Mouse (Mus musculus): ENCODE measurements around the gene Gpr1.

Gpr1 gene

GRCm38 (mm10) chr1:63214271-63214558, at the start of gene Gpr1:
Gene Gpr1, minus strand, starts transcription at chr1:63214543.
- no peak for DNase-seq (ENCODE audit: low read depth)

GRCm38 (mm10) chr1:63263671-63264070, 49.3 kb upstream of the Gpr1 start:
- DNase-seq (ENCODE audit: low read depth), result no peak

GRCm38 (mm10) chr1:63261041-63261590, 46.8 kb upstream of the Gpr1 start:
- DNase-seq (ENCODE audit: low read depth), result no peak

GRCm38 (mm10) chr1:63260742-63261033, 46.3 kb upstream of the Gpr1 start:
- no peak for DNase-seq (ENCODE audit: low read depth)

- DNase-seq (ENCODE audit: low read depth), result no peak
Measured at GRCm38 (mm10) chr1:63259916-63260741, 45.8 kb upstream of the Gpr1 start.

GRCm38 (mm10) chr1:63259271-63259830, 45.0 kb upstream of the Gpr1 start:
- DNase-seq (ENCODE audit: low read depth), result no peak

- DNase-seq (ENCODE audit: low read depth), result no peak
Measured at GRCm38 (mm10) chr1:63258501-63258900, 44.2 kb upstream of the Gpr1 start.

- DNase-seq (ENCODE audit: low read depth), result no peak
Measured at GRCm38 (mm10) chr1:63256083-63256482, 41.7 kb upstream of the Gpr1 start.

GRCm38 (mm10) chr1:63255101-63255500, 40.8 kb upstream of the Gpr1 start:
- no peak for DNase-seq (ENCODE audit: low read depth)

- no peak for DNase-seq (ENCODE audit: low read depth)
Measured at GRCm38 (mm10) chr1:63253291-63253690, 38.9 kb upstream of the Gpr1 start.

- DNase-seq (ENCODE audit: low read depth), result no peak
Measured at GRCm38 (mm10) chr1:63252351-63253209, 38.2 kb upstream of the Gpr1 start.

GRCm38 (mm10) chr1:63249261-63249660, 34.9 kb upstream of the Gpr1 start:
- DNase-seq (ENCODE audit: low read depth), result no peak

GRCm38 (mm10) chr1:63248360-63248851, 34.1 kb upstream of the Gpr1 start:
- no peak for DNase-seq (ENCODE audit: low read depth)

GRCm38 (mm10) chr1:63247831-63248359, 33.6 kb upstream of the Gpr1 start:
- no peak for DNase-seq (ENCODE audit: low read depth)

- no peak for DNase-seq (ENCODE audit: low read depth)
Measured at GRCm38 (mm10) chr1:63246862-63247521, 32.6 kb upstream of the Gpr1 start.

- DNase-seq (ENCODE audit: low read depth), result no peak
Measured at GRCm38 (mm10) chr1:63243854-63244253, 29.5 kb upstream of the Gpr1 start.

GRCm38 (mm10) chr1:63239751-63240150, 25.4 kb upstream of the Gpr1 start:
- no peak for DNase-seq (ENCODE audit: low read depth)

- DNase-seq (ENCODE audit: low read depth), result no peak
Measured at GRCm38 (mm10) chr1:63239305-63239704, 25.0 kb upstream of the Gpr1 start.

- no peak for DNase-seq (ENCODE audit: low read depth)
Measured at GRCm38 (mm10) chr1:63237371-63237770, 23.0 kb upstream of the Gpr1 start.

- no peak for DNase-seq (ENCODE audit: low read depth)
Measured at GRCm38 (mm10) chr1:63227241-63227640, 12.9 kb upstream of the Gpr1 start.

GRCm38 (mm10) chr1:63225890-63226289, 11.5 kb upstream of the Gpr1 start:
- DNase-seq (ENCODE audit: low read depth), result no peak

- DNase-seq (ENCODE audit: low read depth), result no peak
Measured at GRCm38 (mm10) chr1:63225009-63225408, 10.7 kb upstream of the Gpr1 start.
